Mouse (Mus musculus) lung, adult 2 months (tissue): ENCODE measurements around the gene Zc3h18.

Experiments used
- CTCF ChIP-seq: fragments of 200-500 bp; IDR thresholded peaks from 2 replicates; pipeline ENCODE4 v1.5.1; 2011; ENCODE audit warnings: mild to moderate bottlenecking, low read length, control low read depth; ENCODE audit not compliant: insufficient read depth
- POLR2A ChIP-seq: fragments of 200-500 bp; IDR thresholded peaks from 2 replicates; pipeline ENCODE4 v1.6.1; 2011; ENCODE audit warnings: low read depth, mild to moderate bottlenecking, control low read depth, low read length, borderline replicate concordance; ENCODE audit errors: extremely low read depth

DNA sequence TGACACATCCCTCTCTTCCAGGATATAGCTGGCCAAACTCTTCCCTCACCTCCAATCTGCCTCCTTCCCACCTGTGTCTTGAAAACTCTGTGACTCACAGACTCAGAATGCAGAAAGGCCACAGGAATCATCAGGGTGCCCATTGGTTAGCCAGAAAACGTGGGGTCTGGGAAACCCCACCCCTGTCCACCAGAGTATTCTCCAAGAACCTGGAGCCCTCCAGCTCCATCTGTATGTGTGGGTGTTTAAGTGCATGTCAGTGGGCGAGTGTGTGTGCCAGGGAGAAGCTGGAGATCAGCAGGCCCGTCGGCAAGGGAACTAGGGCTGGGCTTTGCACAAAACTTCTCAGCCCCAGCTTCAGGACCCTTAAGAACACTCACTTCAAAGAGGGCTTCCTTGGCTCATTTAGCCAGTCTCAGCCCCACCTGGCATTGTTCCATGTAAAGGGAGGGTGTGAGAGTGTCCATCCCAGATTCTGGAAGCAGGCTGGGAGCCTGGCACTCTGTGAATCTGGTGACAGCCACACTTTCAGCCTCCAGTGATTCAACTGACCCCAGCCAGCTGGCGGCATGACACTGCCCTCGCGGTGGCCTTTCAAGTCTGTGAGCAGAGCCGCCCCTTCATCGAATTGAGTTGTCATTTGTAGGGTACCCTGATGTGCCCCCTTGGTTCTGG, 43.6 kb downstream of the Zc3h18 start:
- TF ChIP-seq CTCF (no peak), POLR2A (no peak)
